Mouse (Mus musculus) MEL-GATA-1-ER (cell line): ENCODE results near the gene Fas.

Experiments
- DNase-seq: peaks from one replicate; pipeline ENCODE4 v3.0.0-alpha.2; 2012; ENCODE audit warnings: low read depth; ENCODE audit errors: extremely low read depth

The Fas gene

GRCm38 (mm10) chr19:34283614-34284013, 6.9 kb upstream of the Fas start:
- no peak for DNase-seq

DNA sequence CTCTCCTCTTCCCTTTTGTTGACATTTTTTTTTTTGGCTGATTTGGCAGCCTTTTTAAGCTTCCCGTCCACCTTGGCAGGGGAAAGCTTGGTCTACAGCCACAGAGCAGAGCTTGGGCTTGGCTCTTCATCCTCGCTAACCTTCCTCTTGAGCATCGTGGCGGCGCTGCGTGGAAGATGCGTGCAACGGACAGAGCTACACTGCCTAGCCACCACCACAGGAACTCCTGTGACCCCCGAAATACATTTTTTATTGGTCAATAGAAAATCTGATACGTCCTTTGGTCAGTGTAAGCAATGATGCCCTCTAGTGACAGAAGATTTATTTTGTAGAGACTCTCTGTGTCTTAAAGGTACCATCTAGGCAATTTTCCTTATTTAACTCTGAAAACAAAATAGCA, 6.1 kb upstream of the Fas start:
- no peak for DNase-seq

DNA sequence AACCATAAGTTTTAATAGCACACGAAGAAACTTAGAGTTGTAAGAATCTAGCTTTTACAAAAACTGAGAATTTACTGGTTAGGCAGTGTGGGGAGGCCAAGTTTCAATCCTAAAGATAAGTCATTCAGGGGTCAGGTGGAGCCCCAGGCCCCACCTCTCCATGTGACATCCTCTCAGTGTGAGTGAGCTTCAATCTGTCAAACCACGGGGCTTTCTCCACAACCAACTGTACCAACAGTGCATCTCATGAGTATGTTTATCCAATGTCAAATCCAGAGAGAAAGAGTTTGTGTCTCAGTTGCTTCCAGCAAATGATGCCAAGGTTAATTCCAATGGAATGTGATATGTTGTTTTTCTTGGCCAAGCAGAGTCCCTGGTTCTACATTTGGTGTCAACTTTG, 5.6 kb upstream of the Fas start:
- no peak for DNase-seq

- DNase-seq = no peak
These were observed 3.2 kb upstream of the Fas start for GRCm38 (mm10) chr19:34287221-34287620.

- no peak for DNase-seq
These were observed 2.6 kb upstream of the Fas start for GRCm38 (mm10) chr19:34287656-34288415.

DNA sequence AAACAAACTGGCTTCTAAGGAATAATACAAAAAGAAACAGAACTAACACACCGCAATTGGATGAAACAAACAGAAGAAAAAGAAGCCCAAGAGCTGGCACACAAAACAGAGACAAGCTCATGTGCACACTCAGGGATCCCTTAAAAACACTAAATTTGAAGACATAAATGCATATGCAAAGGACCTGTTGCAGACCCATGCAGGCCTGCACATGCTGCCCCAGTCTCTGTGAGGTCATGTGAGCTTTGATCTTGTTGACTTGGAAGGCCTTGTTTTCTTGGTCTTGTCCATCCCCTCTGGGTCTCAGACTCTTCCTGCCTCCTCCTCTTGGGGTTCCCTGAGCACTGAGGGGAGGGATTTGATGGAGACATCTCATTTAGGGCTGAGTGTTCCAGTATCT, 1.8 kb upstream of the Fas start:
- no peak for DNase-seq

- no peak for DNase-seq
These were observed 441 bp downstream of the Fas start for GRCm38 (mm10) chr19:34290872-34291341.

GRCm38 (mm10) chr19:34291379-34291778, 913 bp downstream of the Fas start:
- no peak for DNase-seq

DNA sequence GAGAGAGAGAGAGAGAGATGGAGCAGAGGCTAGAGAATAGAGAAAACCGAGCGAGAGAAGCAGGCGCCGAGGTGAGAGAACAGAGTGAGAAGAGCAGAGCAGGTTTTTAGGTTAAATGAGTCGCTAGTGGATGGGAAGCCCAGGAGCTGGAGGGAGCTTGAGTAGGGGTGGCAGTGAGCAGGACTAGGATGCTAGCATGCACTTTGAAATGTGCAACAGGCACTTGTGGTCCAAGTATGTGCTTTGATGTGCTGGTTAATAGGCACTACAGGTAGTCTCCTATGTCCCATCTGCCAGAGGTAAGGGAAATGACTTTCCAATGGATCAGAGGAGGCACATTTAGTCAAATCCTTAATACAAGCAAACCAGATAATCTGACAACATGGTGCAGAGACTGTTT, 1.5 kb downstream of the Fas start:
- DNase-seq = no peak

- no peak for DNase-seq
These were observed 2.2 kb downstream of the Fas start for GRCm38 (mm10) chr19:34292701-34293100.

DNA sequence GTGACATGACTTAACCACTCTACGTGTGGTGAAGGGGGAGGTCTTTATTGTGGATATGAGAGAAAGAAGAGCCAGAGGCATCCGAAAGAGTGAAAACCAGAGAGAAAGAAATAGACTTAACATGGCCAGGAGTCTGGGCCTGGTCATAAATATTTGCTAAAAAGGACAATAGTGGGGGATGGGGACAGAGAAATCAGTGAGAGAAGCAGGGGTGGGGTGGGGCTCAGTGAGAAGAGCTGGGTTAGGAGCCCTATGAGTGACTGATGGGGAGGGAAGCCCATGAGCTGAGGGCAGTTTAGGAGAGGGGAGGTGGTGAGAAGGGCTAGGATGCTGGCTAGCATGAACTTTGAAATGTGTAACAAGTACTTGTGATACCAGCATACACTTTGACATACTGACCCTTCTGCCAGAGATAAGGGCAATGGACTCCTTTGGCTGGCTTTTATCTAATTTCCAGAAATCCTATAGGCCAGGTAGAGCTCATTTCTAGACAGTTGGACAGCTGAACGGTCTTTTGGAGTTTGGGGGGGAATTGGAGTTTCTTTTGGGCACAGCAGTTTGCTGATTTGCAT, 3.0 kb downstream of the Fas start:
- no peak for DNase-seq

DNA sequence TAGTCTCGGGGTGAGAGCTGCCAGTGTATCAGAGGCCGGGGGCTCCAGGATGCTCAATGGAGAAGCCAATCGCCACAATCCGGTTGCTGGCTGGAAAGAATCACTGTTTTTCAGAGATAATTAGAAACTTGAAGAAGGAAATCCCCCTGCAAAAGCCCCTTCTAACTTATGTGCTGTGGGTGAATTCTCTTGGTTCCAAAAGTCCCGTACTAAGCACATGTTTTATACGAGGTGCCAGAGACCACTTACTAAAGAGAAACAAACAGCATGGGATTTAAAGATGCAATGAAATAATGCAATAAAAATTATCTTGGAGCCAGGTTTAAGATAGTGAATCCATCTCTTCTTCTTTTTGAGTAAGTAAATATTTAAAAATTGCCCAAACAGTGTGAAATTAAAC, 5.0 kb downstream of the Fas start:
- DNase-seq = no peak

- DNase-seq = no peak
These were observed 8.1 kb downstream of the Fas start for GRCm38 (mm10) chr19:34298531-34298930.

GRCm38 (mm10) chr19:34299229-34299628, 8.8 kb downstream of the Fas start:
- DNase-seq = no peak

DNA sequence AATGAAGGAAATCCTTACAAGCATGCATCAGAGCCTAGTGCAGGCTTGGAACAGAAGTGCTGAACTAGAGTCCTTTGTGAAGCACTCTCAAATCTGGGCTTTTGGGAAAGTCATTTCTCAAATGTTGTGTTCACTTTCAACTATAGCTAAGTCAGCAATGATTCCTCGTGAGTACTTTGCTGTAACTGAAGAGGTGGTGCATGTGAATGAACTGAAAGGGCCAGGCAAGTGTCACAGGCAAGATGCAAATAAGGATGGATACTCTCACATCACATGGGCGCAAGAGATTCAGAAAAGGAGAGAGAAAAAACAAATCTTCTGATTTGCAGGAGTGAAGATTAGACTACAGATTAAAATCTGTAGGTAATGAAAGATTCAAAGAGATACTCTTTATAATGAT, 10.0 kb downstream of the Fas start:
- no peak for DNase-seq

DNA sequence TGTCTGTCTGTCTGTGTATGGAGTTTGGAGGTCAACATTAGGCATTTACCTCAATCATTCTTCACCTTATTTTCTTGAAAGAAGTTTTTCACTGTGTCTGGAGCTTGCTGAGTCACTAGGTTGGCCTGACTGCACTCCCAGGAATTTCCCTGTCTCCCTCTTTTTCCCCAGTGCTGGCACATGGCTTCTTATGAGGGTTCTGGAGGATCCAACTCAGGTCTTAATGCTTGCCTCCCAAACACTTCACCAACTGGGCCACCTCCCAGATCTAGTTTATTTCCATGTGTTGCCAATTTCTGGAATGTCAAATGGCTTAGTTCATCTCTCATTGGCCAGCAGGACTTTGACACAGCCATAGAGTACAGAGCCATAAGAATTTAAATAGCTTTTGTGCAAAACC, 14.5 kb downstream of the Fas start:
- DNase-seq = no peak

DNA sequence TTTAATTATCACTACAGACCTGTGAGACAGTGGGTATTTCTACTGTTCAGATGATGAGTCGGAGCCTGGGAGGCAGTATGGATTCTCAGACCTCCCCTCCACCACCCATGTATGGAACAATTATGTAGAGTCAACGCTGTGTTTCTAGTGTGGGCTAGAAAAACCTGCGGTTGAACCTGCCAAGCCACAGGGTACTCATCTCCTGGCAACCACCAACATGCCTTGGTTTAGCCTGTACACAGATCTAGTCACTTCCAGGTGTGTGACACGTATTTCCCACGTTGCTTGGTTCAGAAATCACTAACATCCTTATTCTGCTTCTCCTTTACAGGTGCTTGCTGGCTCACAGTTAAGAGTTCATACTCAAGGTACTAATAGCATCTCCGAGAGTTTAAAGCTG, 16.3 kb downstream of the Fas start:
- no peak for DNase-seq

DNA sequence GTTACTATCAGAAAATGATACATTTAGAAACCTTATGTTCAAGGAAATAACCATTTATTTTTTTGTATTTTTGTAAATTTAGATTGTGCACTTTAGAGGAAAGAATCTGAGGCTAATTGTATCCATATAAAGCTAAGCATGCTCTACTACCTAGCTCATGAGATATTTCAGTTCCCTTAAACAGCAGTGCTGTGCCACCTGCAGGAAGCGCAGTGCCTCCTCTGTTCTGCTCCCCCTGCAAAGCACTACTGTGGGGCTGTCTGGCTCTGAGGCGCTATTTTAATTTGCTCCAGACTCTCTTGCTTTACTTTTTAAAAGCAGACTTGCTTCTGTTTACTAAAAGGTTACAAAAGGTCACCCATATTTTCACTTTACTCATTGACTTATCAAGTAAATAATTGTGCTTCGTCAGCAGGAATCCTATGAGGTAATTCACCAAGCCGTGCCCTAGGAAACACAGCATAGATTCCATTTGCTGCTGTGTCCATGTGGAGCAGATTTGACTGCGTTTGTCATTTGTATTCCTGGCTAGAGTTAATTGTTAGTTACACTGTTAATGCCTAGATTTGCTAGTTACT, 21.8 kb downstream of the Fas start:
- no peak for DNase-seq

DNA sequence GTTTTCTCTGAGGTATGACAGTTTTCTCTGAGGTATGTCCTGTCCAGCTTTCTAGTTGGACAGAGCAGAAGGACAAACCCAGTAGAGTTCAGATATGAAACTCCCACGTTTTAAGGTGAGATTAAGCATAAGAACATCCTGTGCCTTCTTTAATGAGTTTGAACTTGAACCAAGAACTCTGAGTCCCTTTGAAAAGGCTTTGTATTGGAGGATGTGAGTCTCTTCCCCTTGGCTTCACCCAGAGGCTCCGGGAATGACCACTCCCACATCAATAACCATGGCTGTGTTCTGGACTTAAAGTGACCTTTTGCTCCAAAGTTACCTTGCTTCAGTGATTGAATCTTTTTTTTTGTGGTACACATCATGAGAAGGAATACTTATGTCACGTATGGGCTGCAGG, 37.6 kb downstream of the Fas start:
- no peak for DNase-seq

DNA sequence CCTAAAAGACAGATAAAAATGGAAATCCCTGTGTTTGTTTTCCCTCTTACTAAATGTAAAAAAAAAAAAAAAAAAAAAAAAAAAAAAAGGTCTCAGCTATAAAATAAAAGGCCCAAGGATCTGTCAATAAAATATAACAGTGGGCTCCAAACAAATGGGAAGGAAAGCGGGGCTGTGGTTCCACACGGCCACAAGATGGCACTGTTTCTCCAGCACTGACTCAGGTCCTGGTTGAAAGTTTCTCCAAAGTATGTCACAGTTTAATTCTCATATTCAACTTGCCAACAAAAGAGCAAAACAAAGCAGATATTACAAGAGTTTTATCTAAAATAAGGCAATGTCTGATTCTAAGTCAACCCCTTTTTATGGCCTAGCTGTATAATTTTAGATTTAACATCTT, 43.8 kb downstream of the Fas start:
- peak; percentile 25 for DNase-seq

DNA sequence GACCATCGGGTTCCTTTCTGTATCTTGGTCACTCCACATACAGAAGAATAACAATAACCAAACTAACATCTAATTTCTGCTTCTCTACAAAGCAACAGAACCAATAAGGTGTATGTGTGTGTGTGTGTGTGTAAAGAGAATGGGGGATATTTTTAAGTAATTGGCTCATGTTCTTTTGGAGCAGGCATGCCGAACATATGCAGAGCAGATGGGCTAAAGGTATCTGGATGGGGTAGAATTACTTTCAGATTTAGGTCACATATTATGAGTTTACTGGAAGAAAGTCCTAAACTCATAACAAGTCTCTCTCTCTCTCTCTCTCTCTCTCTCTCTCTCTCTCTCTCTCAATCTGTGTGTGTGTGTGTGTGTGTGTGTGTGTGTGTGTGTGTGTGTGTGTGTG, 54.2 kb downstream of the Fas start:
- DNase-seq = no peak

DNA sequence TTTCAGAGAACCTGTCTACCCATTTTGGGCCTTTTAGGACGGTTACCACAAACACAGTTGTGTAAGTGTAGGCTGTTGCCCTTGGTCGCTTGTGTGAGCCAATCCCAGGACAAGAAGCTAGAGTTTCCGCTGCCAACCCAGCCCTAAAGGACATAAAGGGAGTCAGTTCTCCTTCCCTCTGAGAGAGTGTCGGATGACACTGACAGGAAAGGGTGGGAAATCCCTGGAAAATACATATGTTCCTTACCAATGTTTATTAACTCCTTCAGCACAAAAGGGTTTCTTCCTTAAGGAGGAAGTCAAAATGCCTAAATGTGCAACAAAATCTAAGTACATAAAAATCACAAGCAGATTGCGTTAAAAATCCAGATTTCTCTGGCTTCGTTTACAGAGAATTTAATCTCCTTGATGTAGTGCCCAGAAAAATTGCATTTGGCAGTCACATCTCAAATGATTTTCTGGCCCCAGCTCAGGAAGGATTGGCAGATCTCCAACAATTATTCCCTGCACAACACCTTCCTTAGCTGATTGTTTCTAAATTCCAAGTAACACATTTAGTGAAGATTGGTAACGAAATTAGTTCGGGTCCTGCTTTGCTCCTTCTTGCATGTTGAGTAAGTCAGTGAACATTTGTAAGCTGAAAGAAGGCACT, 55.3 kb downstream of the Fas start:
- no peak for DNase-seq
